Mouse (Mus musculus) lung, adult 2 months (tissue): Measurements from ENCODE around the gene Lcor.

Experiments
- CTCF ChIP-seq: fragments of 200-500 bp; IDR thresholded peaks from 2 replicates; pipeline ENCODE4 v1.5.1; 2011; ENCODE audit warnings: mild to moderate bottlenecking, low read length, control low read depth; ENCODE audit not compliant: insufficient read depth
- POLR2A ChIP-seq: fragments of 200-500 bp; IDR thresholded peaks from 2 replicates; pipeline ENCODE4 v1.6.1; 2011; ENCODE audit warnings: low read depth, mild to moderate bottlenecking, control low read depth, low read length, borderline replicate concordance; ENCODE audit errors: extremely low read depth

GRCm38 (mm10) chr19:41457181-41457580 lies 25.3 kb upstream of the Lcor start:
- TF ChIP-seq POLR2A (no peak), CTCF (no peak)
